Mouse (Mus musculus): ENCODE results near the gene Ptcd2.

DNA sequence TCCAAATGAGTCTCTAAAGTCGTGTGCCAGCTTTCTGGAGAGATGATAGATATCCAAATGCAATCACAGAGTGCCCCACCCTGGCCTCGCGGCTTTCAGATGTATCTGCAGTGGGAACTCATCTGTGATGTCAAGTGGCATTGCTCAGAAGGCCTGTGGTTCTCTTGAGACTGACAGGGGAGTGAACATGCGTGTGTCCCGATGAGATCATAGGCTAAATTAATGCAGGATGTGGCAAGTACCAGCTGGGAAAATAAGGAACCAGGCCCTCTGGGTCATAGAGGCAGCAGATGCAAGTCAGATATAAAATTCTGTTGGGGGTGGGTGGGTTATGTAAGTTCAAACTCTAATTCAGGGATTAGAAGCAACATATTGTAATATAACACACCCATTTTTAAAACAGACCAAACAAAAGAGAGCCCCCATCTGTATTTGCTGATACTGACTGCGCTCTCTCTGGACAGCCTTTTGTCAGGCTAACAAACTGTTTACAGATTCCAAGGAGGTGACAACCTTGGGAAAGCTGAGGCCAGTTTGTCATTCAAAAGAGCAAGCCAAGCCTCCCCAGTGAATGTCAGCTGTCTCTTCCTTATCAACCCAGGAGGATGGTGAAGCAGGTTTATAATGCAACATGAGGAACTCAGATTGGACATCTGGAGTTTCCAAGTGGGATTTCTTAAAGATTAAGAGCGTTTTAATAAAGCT is 20.7 kb downstream of the Ptcd2 start:
- no peak for TF ChIP-seq CTCF (IDR thresholded peaks at IDR 0.05; ENCODE audit: low read depth, low read length)
- TF ChIP-seq POLR2A (IDR thresholded peaks at IDR 0.05; ENCODE audit: borderline replicate concordance, low read depth, low read length): no peak

All from bone marrow macrophage, adult 2 months (primary cell).